Mouse (Mus musculus) kidney, postnatal 14 days (tissue): ENCODE measurements around the gene Calhm4.
"Not testable (repeated sequence)": the region's sequence is repeated elsewhere in the genome, so short reads cannot be mapped to it uniquely, and the experiment has no call there.

Experiments
- DNase-seq: peaks from one replicate; pipeline ENCODE4 v3.0.0; 2022; ENCODE audit warnings: mixed read lengths

Calhm4 gene

DNA sequence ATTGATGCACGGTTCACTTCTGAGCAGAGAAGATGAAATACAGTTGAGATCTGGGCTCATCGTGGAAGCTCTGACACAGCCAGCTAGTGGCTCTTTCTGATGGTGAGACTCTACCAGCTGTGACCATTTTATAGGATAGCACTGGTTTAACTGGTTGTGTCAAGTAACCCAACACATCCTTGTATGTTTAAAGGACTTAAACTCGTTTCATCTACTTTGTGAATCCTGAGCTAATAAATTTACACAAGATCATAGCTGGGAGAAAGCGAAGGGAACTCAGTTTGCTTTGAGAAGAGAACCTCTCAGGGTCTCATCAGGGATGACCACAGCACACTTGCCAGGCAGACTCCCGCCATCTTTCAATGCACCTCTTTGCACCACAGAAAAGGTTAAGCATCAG lies at the start of gene Calhm4:
Calhm4 (minus strand) TSS at position 101 of the 400 bp plus-strand sequence.
- DNase-seq: no peak

DNA sequence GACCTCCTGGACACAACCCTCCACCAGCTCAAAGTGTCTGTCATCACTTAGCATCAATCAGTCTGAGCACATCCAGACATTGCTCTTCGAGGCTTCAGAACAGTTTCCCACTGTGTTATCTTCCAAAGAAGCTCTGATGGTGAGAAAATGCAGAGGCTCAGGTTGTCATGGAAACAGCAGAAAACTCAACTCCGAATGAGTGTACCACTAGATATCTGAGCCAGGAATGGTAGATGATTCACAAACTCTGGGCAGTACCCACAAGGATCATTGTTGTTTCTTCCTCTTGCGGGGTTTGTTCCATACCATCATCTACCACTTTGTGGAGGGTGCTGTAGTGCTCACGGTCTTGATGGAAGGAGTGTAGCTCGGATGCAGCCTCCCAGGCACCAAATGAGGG lies 47.8 kb upstream of the Calhm4 start:
- DNase-seq: no peak

- peak; percentile 6 for DNase-seq
Measured at GRCm38 (mm10) chr10:34090481-34090880, 46.4 kb upstream of the Calhm4 start.

GRCm38 (mm10) chr10:34089517-34089916 lies 45.4 kb upstream of the Calhm4 start:
- DNase-seq: no peak

DNA sequence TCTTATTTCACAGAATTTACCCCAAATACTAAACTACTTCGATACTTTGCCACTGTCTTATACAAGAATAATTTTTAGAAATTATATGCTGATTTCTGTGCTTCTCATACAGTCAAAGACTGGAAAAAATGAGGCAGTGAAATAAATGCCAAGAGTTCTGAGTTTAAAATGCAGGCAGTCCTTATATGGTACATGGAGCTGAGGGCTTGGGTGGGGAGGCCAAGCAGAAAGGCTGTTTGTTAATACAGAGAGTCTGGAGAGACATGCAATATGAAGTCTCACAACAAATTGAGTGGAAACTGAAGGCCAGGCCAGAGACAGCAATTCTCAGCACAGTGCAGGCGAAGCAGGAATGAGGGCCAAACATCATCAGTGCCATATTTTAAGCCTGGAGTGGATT lies 44.4 kb upstream of the Calhm4 start:
- no peak for DNase-seq

- DNase-seq: no peak
Measured at GRCm38 (mm10) chr10:34086514-34086913, 42.4 kb upstream of the Calhm4 start.

GRCm38 (mm10) chr10:34074522-34075200 lies 30.6 kb upstream of the Calhm4 start:
- DNase-seq: no peak

- no peak for DNase-seq
Measured at GRCm38 (mm10) chr10:34071650-34072049, 27.5 kb upstream of the Calhm4 start.

DNA sequence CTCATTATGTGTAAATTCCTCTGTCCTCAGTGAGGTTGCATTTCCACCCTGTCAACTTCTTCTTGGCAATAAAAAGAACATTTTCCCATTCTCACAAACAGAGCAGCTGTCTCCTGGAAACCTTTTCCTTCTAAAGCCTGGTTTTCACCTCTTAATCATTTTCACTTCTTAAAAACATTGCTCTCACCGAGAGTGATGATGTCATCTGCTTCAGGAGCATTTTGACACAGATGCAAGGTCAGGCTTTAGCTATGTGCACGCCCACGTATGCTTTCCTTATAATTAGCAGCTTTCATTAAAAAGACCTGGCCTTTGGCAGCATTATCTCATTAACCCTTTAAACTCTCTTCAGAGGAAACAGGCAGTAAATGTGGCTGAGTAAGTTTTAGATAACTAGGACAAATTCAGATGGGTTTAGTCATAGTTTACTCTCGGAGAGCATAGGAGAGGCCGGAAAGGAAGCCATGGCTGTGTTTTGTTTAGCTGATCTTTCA lies 26.9 kb upstream of the Calhm4 start:
- DNase-seq: no peak

DNA sequence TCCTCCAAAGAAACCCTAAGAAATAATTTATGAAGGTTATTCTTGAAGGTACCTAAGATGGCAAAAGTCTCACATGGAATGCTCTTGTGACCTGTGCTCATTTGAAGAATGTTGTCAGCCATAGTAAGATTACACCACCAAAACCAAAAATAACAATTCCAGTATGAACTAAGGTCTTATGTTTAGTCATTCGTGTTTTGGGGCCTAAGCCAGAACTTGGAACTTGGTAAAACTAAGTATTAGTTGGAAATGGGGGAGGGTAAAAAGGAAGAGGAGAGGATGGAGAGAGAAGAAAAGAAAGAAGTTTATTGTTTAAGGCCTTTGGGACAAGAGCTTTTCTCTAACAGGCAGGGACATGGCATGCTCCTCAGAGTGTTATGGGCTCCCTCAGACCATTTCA lies 25.5 kb upstream of the Calhm4 start:
- no peak for DNase-seq

GRCm38 (mm10) chr10:34066591-34066990 lies 22.5 kb upstream of the Calhm4 start:
- no peak for DNase-seq

DNA sequence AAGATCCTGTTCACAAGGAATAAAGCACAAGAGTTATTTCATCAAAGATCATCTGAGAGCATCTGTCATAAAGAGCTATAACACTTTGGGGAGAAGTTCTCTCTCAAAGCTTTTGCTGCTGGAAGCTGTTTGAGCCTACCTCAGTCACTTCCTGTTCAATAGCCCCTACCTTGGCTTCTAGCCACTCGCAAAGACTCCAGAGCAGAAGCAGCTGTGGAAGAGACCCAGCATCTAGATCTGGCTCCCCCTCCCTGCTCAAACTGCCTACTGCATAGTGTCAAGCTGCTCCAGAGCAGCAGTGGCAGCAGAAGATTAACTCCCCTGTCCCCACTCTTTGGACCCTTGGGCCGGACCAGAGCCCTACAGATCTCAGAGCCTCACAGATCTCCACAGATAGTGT lies 9.9 kb upstream of the Calhm4 start:
- DNase-seq: no peak

DNA sequence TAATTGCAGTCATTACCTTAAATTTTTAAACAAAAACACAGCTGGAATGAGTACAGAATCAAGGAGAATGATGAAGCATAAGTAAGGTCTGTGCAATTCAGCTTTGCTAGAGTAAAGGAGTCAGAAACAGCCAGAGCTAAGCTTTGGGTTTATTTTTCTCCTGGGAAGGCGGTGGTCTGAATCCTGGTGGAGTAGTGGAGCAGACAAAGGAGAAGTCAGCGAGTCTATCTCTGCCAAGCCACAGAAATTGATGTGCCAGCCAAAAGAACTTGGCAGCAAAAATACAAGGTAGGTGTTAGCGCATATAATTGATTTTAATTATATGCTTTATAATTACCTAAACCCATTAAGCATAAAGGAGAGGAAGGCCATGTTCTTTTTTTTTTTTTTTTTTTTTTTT lies 6.7 kb downstream of the Calhm4 start, which contains the start of gene Trappc3l:
Trappc3l (plus strand) TSS at position 197 of the 400 bp plus-strand sequence.
- DNase-seq: no peak

DNA sequence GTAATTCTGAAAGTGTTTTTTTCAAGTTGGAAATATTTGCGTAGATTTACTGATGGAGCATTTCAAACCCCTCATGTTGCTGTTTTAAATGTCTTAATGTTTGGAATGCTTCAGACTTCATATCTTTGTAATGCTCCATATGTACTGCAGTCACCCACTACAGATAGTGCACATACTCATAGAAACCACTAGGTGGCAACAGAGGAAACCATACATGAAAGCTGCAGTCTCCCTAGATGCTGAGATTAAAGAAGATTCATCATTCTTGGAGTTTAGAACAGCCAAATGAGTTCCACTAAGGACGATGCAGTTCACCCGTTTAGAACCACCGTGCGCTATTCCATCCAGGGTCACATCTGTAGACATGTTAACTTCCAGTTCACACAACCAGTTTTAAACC lies 7.5 kb downstream of the Calhm4 start:
- DNase-seq: peak; percentile 12

DNA sequence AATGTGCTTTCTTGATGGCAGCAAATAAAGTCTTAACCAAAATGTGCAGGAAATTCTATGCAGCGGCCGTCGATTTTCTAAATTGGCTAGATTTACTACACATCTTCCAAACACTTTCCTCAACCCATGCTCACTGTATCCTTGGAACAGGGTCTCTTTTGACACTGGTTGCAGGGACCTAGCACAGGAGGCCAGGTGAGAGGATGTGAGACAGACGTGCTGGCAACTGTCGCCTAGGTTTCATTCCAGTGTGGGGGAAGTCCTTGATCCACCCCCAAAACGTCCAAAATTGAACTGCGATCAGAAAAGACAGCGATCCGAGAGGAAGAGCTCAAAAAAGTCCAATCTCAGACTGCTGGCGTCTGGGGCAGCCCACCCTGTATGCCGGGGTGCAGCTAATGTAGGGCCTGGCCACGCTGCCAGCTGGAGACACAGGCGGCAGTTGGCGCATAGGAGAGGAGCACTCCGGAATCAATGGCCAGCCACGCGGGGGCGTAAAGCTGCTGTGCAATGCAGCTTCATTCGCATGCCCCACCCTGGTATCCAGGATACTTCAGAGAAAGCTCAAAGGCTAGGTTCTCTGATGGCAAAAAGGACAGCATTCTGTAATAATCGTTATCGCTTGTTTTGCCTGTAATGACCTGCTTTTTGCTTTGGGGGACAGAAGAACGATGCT lies 10.3 kb downstream of the Calhm4 start:
- DNase-seq: peak; percentile 81

- no peak for DNase-seq
Measured at GRCm38 (mm10) chr10:34030322-34030721, 13.8 kb downstream of the Calhm4 start.

DNA sequence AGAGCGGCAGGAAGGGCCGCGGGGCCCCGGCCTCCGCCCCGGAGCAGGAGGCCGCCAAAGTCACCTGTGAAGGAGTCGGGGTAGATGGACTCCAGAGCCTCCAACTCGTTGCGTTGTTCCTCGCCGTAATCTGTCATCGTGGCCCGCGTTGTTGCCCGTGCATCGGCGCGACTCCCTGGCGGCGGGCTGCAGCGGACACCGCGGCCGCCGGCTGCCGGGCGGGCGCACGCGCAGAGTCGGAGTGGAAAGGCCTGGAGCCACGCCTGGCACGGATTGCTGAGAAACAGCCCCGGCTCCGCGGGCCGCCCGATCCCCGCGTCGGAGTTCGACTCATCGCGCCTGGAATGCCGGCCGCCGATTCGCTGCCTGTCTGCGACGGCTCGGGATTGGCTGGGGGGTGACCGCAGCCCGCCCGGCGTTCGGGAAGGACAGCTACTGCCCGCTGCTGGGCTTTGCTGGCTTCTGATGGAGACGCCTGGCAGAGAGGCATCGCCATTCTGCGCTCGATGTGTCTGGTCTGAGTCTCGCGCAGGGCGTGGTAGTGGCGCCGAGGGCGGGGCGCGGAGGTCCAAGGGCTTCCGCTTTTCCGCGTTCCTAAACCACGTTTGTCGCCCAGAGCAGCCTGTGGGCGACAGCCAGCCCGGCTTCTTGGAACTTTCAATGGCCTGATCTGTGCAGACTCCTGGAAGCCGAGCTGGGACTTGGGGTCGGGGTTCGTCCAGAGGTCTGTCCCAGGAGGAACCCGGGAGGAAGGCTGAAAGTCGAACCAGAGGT lies 24.6 kb downstream of the Calhm4 start, which contains the start of gene Rwdd1:
Rwdd1 (minus strand) TSS at position 323 of the 774 bp plus-strand sequence.
- peak; percentile 98 for DNase-seq

GRCm38 (mm10) chr10:34018746-34019301 lies 25.3 kb downstream of the Calhm4 start:
- peak; percentile 3 for DNase-seq

DNA sequence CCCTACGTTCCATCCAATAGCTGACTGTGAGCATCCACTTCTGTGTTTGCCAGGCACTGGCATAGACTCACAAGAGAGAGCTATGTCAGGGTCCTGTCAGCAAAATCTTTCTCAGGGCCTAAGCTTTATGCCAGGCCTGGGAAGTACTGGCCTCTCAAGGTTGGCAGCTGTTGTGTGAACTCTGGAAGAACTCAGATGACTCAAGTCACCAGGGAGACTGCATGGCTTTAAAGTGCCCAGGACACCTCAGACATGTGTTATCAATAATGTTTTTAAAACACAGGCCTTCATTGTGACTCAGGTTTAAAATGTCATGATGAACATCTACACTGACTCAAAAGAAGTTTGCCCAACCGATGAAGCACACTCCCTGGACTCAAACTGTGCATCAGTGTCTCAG lies 30.9 kb downstream of the Calhm4 start:
- no peak for DNase-seq

DNA sequence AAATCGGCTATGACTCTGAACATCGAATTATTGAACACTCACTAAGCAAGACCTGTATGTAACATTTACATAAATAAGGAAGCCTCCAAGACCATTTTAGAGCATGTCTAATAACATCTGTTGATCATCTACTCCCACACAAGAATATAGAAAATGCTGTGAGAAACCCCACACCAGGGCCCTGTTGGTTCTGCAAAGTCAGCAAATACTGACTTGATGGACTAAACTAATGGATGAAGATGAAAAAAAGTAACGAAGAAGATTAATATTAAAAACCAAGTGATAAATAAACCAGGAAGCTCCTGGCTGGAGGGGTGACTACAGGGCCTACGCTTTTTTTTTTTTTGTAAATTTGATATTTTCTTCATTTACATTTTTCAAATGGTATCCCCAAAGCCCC lies 31.5 kb downstream of the Calhm4 start:
- DNase-seq: no peak

DNA sequence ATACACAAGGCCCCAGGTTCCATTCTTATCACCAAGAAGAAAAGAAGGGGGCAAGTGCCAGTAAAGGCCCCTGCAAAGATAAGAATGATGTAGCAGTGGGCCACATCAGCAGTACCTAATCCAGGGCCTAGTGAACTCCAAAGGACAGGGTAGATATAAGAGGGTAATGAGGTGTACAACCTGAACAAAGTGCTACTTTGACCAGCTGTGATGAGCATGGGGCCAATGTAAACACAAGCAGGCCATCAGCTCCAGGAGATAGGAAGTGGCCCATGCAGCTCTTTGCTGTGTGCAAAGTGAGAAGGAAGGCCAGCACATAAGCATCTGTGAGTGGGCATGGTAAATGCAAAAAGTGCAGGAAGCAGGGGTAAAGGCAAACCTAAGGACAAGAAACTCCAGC lies 45.7 kb downstream of the Calhm4 start:
- no peak for DNase-seq

- DNase-seq: not testable (repeated sequence)
Measured at GRCm38 (mm10) chr10:33996686-33997085, 47.4 kb downstream of the Calhm4 start.
